Mouse (Mus musculus) c-Kit-positive CD71-positive TER-119-positive erythroid progenitor cells, embryonic 14.5 days (primary cell): Measurements from ENCODE around the gene Foxl1.

Source experiments
- DNase-seq: peaks from one replicate; pipeline ENCODE4 v3.0.0-alpha.2; 2013; ENCODE audit warnings: low spot score

Gene Foxl1

DNA sequence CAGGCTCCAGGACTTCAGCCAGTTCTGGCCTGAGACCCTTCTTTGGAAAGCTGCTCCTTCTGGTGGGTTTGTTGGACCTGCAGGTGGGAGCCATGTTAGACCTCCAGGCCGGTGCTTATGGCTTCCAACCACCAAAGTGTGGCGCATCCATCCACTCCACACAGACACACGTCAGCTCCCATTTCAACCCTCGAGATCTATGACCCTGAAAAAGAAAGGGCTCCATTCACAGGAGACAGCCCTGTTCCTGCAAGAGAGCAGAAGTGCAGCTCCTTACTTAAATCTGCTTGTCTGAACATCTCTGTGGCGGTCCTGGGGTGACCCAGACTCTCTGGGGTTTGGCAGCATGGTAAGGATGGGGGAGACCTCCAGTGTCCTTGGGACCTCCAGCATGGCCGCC is 34.2 kb upstream of the Foxl1 start:
- no peak for DNase-seq

DNA sequence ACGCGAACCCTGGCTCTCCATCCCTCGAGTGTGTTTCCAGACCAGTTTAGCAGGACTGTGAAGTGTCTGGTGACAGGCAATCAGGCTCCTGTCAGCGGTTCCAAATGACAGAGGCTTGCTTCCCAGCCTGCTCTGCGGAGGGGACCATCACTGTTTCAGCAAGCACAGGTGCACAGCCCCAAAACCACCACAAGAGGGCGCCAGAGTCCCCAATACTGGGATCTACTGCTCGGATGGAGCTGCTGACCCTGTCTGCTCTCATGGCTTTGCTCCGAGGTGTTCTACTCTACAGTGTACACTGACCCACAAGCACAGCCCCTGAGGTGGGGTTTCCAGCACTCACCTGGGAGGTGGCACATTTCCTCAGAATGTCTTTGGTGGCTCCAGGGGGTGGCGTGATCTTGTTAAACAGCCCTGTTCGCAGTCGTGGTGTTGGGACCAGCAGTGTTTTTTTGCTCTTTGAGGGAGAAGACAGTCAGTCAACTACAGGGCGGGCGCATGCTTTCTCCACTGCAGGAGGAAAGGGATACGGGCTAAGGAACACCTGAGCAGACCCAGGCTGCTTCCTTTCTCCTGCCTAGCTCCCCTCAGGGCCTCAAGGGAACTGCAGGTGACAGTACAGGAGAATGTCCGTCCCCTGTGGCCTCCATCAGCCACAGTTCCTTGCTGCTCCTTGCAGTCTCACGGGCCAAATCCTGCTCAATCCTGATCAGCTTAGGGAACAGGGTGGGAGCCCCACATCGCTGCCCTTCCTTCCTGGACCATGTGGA is 23.5 kb upstream of the Foxl1 start:
- peak; percentile 71 for DNase-seq

DNA sequence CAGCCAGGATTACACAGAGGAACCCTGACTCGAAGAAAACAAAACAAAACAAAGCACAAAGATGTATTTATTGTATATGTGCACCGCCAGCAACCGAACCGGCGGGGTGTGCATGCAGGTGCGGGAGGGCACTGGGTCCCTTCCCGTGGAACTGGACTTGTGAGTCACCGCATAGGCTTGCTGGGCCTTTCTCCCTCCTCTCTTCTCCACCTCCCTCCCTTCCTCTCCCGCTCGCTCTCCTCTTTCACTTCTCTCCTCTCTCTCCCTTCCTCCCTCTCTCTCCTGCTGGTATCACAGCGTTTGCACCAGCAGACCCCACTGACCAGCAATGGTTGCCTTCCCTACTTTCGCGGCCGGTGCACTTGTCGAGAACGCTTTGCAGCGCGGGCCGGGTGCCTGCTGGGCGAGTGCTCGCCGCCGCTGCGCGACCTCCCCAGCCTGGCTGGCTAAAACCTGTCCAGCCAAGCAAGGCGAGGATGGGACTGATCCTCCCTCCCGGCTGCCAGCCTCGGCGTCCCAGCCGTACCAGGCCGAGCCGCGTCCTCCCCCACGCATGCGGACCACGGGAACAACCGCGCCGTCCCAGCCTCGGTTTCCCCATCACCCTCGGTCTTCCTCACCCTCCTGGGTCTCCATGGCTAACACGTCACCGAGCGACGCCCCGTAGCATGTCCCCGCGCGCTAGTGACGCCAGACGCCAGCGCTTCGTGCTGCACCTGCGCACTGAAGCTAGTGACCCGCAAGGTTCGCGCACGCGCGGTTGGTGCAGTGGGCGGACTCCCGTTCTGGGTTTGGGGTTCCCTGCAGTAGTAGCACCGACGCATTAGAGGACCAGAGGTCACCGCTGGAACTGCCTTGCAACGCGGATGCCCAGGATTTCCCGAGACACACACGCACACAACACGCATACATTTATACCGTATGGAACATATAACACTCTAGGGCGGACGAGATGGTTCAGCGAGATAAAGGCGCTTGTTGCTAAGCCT is 19.8 kb upstream of the Foxl1 start, which contains the start of gene Mthfsd:
Mthfsd (minus strand) TSS at position 725 of the 989 bp plus-strand sequence.
- DNase-seq: peak; percentile 93

DNA sequence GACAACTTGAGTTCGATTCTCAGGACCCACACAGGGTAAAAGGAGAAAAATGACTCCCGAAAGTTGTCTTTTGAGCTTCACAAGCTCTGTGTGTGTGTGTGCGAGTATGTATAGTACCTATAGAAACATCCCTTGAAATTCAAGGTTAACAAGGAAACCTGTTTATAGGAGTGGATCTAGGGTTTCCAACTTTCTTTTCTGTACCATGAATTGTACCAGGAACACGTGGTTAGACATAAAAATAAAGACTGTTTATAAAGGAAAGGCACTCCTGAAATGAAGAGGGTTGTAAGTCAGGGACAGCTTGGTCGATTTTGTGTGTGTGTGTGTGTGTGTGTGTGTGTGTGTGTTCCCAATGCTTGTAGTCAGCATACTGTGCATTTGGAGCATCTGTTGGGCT is 19.1 kb upstream of the Foxl1 start:
- DNase-seq: no peak

DNA sequence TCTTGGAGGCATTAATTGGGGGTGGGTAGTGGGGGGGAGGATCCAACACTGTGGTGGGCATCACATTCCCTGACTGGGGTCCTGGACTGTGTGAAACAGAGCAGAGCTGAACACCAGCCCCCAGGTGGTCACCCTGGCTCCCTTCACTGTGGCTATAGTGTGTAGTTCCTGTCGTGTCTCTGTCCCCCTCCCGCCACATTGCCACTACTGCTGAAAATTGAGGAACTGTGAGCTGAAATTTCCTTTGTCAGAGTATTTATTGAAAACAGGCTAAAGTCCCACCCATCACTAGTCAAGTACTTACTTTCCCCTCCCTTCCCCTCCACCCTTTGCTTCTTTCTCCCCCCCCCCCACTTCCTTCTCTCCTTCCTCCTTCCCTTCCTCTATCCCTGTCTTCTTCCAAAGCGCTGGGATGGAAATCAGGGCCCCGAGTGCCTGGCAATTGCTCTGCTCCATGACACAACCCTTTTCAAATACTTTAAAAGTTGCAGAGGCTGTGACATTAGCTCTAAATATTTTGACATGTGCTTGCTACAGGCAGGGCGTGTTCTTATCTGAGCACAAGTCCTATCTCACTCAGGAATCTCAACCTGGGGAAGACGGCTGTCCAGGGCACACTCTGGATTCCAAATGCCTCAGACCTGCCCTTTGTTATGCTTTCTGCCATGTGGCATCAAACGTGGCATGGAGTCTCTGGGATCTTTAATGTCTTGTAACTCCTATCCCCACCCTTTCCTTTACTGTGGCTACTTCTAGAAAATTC is 16.4 kb upstream of the Foxl1 start:
- DNase-seq: no peak

DNA sequence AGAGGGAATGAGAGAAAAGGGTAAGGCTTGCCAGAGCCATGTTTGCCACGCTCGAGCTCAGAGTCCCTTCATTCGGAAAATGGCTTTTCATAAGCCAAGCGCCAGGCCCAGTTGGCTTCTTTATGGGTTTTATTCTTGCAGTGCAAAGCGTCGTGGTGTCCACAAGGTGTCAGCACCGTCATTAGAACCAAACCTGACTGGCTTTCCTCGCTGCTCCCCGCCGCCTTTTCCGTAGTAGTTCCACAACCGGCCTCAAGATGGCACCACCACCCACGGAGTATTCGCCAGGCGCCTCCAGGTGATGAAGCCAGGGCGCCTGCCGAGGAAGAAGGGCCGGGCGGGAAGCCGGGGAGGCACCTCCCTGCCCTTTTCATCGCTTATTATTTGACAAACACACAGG is 14.5 kb upstream of the Foxl1 start:
- peak; percentile 86 for DNase-seq

DNA sequence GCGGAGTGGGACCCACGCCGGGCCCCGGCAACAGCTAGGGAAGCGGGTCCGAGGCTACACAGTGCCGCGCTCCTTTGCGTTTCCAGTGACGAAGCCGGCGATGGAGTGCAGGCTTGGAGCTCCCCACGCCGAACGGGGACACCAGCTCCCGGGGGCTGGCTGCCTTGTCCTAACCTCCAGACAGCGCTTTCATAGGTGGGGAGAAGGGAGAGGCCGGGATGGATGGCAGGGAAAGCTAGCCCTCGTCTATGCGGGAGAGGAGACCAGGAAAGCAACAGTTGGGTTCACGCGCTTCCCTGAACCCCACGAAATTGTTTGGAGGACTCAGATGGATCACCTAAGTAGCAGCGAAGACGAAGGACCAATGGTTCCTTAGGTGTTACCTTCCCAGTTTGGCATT is 12.6 kb upstream of the Foxl1 start:
- DNase-seq: no peak

DNA sequence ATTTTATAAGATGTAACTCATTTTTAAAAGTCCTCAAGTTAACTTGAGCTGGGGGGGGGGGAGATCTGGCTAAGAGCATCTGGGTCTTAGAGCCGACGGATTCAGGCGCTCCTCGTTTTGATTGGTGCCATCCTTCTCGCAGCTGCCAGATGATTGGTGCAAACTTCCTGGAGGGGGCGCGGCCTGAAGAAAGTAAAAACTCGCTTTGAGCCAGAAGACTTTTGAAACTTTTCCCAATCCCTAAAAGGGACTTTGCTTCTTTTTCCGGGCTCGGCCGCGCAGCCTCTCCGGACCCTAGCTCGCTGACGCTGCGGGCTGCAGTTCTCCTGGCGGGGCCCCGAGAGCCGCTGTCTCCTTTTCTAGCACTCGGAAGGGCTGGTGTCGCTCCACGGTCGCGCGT is 11.8 kb upstream of the Foxl1 start, which contains the start of gene Foxc2:
Foxc2 (plus strand) TSS at position 224 of the 400 bp plus-strand sequence.
- no peak for DNase-seq

DNA sequence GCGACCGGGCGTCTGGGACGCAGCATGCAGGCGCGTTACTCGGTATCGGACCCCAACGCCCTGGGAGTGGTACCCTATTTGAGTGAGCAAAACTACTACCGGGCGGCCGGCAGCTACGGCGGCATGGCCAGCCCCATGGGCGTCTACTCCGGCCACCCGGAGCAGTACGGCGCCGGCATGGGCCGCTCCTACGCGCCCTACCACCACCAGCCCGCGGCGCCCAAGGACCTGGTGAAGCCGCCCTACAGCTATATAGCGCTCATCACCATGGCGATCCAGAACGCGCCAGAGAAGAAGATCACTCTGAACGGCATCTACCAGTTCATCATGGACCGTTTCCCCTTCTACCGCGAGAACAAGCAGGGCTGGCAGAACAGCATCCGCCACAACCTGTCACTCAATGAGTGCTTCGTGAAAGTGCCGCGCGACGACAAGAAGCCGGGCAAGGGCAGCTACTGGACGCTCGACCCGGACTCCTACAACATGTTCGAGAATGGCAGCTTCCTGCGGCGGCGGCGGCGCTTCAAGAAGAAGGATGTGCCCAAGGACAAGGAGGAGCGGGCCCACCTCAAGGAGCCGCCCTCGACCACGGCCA is 11.1 kb upstream of the Foxl1 start:
- DNase-seq: no peak

DNA sequence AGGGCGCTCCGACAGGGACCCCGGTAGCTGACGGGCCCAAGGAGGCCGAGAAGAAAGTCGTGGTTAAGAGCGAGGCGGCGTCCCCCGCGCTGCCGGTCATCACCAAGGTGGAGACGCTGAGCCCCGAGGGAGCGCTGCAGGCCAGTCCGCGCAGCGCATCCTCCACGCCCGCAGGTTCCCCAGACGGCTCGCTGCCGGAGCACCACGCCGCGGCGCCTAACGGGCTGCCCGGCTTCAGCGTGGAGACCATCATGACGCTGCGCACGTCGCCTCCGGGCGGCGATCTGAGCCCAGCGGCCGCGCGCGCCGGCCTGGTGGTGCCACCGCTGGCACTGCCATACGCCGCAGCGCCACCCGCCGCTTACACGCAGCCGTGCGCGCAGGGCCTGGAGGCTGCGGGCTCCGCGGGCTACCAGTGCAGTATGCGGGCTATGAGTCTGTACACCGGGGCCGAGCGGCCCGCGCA is 10.5 kb upstream of the Foxl1 start:
- no peak for DNase-seq

DNA sequence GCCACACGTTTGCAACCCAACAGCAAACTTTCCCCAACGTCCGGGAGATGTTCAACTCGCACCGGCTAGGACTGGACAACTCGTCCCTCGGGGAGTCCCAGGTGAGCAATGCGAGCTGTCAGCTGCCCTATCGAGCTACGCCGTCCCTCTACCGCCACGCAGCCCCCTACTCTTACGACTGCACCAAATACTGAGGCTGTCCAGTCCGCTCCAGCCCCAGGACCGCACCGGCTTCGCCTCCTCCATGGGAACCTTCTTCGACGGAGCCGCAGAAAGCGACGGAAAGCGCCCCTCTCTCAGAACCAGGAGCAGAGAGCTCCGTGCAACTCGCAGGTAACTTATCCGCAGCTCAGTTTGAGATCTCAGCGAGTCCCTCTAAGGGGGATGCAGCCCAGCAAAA is 9.8 kb upstream of the Foxl1 start:
- no peak for DNase-seq

DNA sequence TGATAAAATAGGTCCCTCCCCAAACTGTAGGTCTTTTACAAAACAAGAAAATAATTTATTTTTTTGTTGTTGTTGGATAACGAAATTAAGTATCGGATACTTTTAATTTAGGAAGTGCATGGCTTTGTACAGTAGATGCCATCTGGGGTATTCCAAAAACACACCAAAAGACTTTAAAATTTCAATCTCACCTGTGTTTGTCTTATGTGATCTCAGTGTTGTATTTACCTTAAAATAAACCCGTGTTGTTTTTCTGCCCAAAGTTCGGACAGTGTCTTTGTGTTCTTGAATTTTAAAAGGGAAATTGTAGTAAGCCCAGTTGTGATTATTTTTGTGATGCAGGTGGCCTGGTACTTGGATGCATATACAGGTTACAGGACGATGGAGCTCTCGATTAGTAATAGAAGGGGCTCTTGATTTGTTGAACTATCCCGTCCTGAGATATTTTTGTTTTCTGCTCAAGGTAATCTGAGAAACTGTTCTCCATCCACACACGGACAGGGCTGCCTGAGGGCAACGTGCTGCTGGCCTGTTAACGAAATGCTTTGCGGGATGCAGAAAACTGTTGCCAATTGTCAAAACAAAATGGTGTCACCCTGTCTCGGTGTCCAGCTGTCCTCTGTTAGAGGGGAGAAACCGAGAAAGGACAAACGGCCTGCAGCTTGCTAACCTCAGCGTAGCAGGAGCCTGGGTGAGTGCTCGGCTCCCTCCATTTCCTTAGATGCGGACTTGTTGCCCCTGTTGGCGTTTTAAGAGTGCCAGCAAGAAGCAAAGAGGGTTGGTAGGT is 8.9 kb upstream of the Foxl1 start:
- DNase-seq: no peak

DNA sequence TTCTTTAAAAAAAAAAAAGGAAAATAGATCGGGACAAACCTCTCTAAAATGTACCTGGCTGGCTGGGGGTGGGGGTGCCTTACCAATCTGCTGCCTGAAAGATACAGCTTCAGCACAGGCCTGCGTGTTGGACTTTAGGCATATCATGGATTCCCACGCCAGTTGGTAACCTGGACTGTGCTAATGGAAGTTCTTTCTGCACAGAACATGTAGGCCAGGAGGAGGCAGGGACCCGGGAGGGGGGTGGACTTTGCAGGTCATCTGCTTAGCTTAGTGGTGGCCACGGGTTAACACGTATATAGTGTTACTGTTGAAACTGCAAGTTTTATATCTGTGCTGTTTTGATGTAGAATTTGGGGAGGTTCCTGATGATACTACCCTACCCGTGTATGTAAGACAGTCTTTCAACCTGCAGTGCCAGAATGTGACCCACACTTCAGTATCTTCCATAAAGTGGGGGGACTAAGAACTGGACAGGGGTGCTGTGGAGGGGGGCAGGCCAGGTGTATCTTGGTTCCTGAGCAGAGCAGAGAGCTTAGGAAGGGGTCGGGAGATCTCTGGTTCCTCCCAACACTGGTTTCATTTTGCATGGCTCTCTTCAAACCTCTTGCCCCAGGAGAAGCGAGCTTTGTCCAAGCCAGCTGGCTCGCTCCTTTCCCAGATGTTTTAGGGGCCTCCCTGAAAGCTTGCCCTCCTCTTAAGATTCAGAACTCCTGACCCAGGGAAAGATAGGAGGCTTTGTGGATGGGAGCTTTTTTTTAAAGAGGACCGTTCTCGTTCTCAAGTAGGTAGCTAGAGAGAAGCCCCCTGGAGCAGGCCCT is 7.9 kb upstream of the Foxl1 start:
- DNase-seq: no peak

DNA sequence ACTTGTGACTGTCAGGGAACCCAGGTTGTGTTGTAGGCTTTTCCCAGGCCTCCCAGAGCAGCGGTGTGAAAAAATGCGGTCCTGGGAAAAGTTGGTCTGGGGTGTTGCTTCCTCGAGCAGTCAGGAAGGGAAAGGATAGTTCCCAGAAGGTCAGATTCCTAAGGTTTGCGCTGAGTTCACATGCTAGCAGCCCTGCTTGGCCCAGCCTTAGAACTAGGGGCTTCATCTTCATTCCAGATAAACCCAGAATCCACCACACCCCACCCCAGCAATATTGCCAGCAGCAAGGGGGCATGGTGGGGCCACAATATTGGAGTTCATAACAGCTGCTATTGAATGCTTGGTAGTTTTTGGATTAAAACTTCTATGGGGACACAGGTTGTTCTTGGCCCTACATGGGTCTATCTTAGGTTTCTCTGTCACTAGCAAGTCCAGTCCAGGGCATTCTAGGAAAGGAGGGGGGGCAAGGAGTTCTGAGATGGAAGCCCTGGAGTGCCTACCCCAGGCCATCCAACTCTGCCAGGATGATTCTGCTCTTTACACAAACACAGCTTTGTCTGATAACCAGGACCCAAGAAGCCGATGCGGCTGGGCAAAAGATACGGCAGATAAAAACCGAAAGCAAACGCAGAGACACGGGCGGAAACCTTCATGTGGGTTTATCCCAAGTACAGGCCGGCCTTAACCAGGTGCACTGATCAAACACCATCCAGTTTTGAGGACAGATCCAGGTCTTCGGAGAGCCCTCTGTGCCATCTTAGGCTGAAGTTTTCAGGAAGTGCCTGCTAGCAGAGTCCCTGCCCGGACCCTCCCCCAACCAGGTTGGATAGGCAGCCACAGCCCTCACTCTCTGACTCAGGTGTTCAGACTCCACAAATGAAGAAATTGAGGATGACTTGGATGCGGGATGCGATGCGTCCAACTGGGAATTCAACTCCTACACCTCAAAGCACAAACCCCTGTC is 7.0 kb upstream of the Foxl1 start:
- no peak for DNase-seq

DNA sequence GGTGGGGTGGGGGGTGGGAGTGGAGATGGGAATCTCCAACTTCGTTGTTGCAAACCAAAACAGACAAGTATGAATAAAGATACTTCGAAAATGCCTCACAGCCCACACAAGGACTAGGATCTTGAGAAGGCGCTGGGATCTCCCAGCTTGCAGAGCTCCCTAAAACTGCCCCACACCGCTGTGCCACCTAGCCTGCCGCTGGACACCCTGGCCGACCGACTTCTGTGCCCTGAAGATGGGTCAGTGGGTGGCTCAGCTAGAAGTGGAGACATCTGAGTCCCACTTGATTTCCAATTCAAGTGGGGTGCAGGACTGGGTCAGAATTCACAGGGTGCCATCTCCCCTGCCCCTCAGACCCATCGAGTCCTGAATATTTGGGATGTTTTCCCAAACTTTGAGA is 6.0 kb upstream of the Foxl1 start:
- no peak for DNase-seq

DNA sequence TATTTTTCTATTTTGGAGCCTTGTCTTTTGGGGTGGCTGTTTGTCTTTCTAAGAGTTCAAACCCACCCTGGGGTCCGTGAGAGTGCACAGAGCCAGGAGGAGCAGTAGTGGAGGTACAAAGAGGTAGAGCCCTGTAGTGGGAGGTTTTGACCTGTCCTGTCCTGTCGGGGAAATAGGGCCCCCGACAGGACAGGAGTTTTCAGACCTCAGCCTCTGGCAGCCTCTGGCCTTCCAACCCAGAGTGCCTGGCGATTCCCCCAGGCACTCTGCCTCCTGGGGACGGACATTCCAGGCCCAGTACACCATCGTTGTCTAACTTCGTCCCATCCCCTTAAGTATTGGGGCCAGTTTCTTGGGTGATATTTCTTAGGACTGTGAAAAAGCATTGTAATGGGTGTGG is 5.4 kb upstream of the Foxl1 start:
- no peak for DNase-seq

DNA sequence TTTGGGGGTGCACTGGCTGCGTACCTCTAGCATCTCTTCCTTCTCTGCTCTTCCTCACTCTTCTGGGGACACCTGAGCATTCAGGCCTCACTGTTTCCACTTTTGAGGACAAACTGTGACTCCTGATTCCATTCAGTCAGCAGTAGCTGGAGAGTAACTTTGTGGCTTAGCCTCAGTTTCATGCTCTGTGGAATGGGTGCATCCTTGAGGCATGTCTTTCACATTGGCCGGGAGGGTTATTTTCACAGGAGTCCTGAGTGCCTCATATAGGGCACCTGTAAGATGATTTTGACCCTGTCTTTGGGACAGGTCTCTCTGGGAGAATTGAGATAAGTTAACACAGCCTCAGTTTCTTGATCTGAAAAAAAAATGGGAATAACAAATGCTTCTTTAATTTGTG is 4.6 kb upstream of the Foxl1 start:
- no peak for DNase-seq

DNA sequence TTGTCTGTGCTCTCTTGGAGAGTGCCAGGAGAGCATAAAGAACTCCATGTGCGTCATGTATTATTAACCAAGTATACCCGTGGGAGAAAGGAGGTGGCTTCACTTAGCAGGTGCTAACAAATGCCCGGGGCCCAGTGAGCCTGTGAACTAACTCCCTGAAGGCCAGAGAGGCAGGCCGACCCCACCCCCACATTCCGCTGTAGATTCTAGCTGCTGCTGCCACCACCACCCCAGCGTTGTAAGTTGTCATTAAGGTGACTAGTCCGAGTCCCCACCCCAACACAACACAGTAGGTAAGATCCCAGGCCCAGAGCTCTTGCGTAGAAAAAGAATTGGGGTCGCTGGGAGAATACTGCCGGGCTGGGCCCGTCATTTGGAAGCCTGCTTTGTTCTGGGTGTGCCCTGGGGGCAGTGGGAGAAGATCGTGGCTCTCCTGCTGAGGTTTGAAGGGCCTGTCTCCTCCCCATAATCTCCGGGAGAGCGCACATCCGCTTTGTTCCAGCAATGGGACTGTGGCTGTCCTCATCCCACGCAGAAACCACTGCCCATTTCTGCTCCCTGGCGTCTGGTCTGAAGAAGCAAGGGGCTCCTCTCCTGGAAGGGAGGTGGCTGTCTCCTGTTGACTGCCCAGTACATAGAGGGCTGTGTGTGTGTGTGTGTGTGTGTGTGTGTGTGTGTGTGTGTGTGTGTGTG is 3.0 kb upstream of the Foxl1 start:
- no peak for DNase-seq
